Mouse (Mus musculus): ENCODE data around the gene Fbxo6. TPM values are rescaled to one million over a fixed set of nuclear protein-coding genes. Genes with fewer than 3 reads are reported as not detected.

The Fbxo6 gene
- polyA plus RNA-seq (2015; fragmentation: Nextera tagmentation; extraction: Ambion mirVana) = 18.5 and 20.4 TPM in 2 replicates

GRCm38 (mm10) chr4:148151267-148152168 is at the start of gene Fbxo6:
TSS of gene Fbxo6 (minus strand) at chr4:148152140.

DNA sequence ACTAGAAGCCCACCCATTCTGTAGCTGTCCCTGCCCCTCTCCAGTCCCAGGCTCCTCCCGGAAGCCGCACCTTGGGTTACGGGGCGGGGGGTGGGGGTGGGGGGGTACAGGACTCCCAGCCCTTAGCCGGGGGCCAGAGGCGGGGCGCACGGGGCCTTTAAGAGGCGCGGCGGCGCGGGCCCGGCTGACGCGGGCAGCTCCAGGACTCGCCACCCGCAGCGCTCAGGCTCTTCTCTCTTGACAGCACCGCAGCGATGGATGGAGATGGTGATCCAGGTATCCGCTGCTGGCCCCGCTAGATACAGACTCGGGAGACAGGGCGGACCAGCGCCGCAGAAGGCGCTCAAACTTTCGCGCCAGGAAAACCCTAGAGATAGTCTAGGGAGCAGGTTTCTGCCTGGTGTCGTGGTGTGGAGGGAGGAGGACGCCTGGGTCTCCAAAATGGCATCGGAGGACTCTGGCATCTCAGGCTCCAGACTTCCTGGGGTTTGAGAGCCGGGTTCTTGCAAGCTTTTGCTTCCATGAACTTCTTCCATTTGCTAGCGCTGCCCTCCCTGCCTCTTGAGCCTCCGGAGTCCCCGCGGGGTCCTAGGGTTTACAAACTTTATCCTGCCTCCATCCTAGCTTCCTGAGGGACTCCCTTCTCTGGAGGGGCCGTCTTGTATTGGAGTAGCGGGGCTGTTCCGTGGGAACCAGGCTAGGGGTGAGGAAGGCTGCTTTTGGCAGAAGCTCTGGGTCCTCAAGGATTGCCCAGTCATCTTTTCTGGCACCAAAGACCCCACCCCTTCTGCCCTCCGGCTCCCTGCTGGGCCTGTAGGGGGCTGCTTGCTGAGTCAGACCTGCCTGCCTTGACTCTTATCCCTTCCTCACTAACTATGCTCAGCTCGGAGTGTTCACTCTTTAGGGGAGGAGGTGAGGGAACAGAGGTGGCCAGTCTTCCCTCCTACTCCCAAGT is 8.8 kb upstream of the Fbxo6 start, which contains the start of the genes Fbxo44 and Fbxo2:
TSS of gene Fbxo44 (minus strand) at position 47 of the 955 bp plus-strand sequence.
TSS of gene Fbxo2 (plus strand) at position 186 of the 955 bp plus-strand sequence.

DNA sequence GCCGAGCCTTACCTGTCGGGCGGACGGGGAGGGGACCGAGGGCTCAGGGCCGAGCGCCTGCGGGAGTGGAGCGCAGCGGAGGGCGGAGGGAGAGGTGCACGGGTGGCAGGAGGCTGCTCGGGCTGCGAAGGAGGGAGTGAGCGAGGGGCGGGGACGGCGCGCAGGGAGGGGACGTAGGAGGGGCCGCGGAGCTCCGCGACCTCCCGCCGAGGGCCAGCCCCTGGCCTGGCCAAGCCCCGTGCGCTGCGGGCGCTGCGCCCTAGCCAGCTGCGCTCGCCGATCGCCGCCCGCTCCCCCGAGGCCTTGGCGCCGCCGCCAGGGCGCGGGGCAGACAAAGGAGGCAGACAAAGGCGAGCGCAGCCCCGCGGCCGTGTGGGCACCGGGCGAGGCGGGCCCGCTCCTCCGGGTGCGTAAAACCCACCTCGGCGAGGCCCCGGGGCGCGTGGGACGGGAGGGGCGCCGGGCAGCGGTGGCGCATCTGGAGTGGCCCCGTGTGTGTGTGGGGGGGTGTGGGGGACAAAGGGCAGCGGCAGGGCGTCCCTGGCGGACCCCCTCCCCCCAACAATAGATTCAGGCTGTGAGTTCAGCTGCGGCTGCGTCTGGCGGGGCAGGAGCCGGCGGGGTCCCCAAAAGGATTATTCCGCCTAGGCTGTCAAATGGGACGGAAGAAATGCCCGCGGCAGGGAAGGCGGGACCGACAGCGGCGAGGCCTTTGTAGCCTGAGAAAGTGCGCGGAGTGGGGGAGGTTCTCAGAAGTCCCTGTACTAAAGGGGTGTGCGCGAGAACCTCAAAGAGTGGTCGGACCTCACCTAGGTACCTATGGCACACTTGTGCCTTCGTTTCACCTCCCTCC is 21.2 kb downstream of the Fbxo6 start, which contains the start of gene Draxin:
TSS of gene Draxin (minus strand) at position 138 of the 853 bp plus-strand sequence.

DNA sequence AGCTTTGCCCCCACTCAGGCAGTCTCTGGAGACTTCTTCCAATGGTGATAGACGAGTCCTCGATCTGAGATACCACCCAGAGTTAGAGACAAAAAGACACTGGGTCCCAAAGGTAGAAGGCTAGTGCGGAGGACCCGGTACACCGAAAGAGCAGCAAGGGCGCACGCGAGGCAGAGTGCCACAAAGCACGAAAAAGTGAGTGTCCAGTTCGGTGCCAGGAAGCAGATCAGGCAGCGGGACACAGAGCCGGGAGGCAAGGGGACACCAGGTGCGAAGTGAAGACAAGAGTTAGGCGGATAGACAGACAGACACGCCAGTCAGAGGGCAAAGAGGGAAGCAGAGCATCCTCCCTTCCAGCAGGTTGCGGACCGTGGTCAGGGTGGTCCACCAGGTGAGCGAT is 21.8 kb downstream of the Fbxo6 start, which contains the start of gene Mad2l2:
TSS of gene Mad2l2 (plus strand) at position 252 of the 400 bp plus-strand sequence.

Other genes starting within 250 kb of the Fbxo6 start
- gene Mfn2, start 247.4 kb downstream of the Fbxo6 start, polyA plus RNA-seq (2015; fragmentation: Nextera tagmentation; extraction: Ambion mirVana) = 13.5 and 16.2 TPM in 2 replicates
- gene Plod1, start 215.4 kb downstream of the Fbxo6 start, polyA plus RNA-seq (2015; fragmentation: Nextera tagmentation; extraction: Ambion mirVana) = 14.1 and 19.1 TPM in 2 replicates
- gene 2510039O18Rik, start 211.2 kb downstream of the Fbxo6 start, polyA plus RNA-seq (2015; fragmentation: Nextera tagmentation; extraction: Ambion mirVana) = 11.2 and 12.5 TPM in 2 replicates
- gene Nppb, start 166.4 kb downstream of the Fbxo6 start, polyA plus RNA-seq (2015; fragmentation: Nextera tagmentation; extraction: Ambion mirVana) = 0.28 TPM in 1 of 2 replicates, not detected in the other
- 0.41 and 0.42 TPM in 2 replicates for gene Nppa, start 151.4 kb downstream of the Fbxo6 start, polyA plus RNA-seq (2015; fragmentation: Nextera tagmentation; extraction: Ambion mirVana)
- gene Clcn6, start 113.3 kb downstream of the Fbxo6 start, polyA plus RNA-seq (2015; fragmentation: Nextera tagmentation; extraction: Ambion mirVana) = 1.3 and 1.4 TPM in 2 replicates
- gene Mthfr, start 113.1 kb downstream of the Fbxo6 start, polyA plus RNA-seq (2015; fragmentation: Nextera tagmentation; extraction: Ambion mirVana) = 6.4 and 8.6 TPM in 2 replicates
- gene Agtrap, start 64.1 kb downstream of the Fbxo6 start, polyA plus RNA-seq (2015; fragmentation: Nextera tagmentation; extraction: Ambion mirVana) = 12.8 and 18.7 TPM in 2 replicates
- gene Mad2l2, start 21.8 kb downstream of the Fbxo6 start, polyA plus RNA-seq (2015; fragmentation: Nextera tagmentation; extraction: Ambion mirVana) = 28.9 and 30.4 TPM in 2 replicates
- 0.02 TPM in 1 of 2 replicates, not detected in the other for gene Draxin, start 21.4 kb downstream of the Fbxo6 start, polyA plus RNA-seq (2015; fragmentation: Nextera tagmentation; extraction: Ambion mirVana)
- gene Fbxo44, start 8.3 kb upstream of the Fbxo6 start, polyA plus RNA-seq (2015; fragmentation: Nextera tagmentation; extraction: Ambion mirVana) = 1.3 and 1.4 TPM in 2 replicates
- 0.12 TPM in 1 of 2 replicates, not detected in the other for gene Fbxo2, start 8.5 kb upstream of the Fbxo6 start, polyA plus RNA-seq (2015; fragmentation: Nextera tagmentation; extraction: Ambion mirVana)
- 0.02 and 0.11 TPM in 2 replicates for gene Disp3, start 135.8 kb upstream of the Fbxo6 start, polyA plus RNA-seq (2015; fragmentation: Nextera tagmentation; extraction: Ambion mirVana)